Mouse (Mus musculus): ENCODE measurements around the gene Olfr167.
"Not testable (repeated sequence)": the region's sequence is repeated elsewhere in the genome, so short reads cannot be mapped to it uniquely, and the experiment has no call there.

Gene Olfr167

DNA sequence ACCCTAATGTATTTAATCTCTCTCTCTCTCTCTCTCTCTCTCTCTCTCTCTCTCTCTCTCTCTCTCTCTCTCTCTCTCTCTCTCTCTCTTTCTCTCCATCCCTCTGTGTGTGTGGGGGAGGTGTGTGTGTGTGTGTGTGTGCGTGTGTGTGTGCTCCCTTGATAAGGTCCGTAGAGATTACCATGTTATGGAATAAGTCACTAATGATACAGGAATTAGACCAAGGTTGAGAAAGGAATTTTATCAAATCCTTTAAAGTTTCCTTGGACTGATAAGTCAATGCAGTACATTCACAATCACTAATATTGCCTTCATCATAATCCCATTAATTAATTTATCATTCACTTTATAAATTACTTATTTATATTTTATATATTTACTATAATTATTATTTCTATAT lies at the start of gene Olfr167:
TSS of gene Olfr167 (minus strand) at position 101 of the 400 bp plus-strand sequence.
- DNase-seq, result no peak

GRCm38 (mm10) chr16:19571709-19572108 lies 49.6 kb upstream of the Olfr167 start, which contains the start of gene Olfr169:
TSS of gene Olfr169 (minus strand) at chr16:19571809.
- DNase-seq, result not testable (repeated sequence)

DNA sequence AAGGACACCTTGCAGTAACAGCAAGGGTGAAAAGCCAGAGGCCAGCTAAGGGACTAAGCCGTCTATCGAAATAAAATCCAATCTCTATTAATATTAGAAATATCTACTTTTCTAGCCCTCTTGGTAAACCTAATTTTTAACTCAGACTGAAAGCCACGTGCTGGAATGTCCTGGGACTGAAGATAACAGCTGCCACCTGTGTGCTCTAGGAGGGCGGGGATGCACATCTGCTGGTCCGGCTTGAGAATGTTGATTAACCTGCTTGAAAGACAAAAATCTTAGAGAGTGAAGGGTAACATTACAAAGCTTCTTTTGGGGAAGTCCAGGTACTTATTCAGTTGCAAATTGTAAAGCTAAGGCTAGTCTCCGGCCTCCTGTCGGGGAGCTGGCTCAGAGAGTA lies 31.4 kb upstream of the Olfr167 start:
- DNase-seq, result not testable (repeated sequence)

DNA sequence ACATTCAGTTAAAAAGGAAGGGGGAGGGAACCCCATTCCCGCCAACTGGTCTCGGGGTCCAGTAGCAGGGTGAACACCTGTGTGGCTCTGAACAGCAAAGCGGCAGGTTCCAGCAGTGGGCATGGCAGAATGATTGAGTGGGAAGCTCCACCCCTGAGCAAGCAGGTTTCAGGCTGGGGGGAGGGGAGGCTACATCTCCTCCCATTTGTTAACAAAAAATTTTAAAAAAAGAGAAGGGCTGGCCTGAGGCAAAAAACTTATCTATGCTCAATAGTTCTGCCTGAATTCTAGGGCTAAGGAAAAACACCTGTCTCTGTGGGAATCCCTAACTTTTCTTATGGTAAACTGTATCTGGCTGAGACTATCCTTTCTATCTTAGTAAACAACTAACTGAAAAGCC lies 30.2 kb upstream of the Olfr167 start:
- DNase-seq, result not testable (repeated sequence)

DNA sequence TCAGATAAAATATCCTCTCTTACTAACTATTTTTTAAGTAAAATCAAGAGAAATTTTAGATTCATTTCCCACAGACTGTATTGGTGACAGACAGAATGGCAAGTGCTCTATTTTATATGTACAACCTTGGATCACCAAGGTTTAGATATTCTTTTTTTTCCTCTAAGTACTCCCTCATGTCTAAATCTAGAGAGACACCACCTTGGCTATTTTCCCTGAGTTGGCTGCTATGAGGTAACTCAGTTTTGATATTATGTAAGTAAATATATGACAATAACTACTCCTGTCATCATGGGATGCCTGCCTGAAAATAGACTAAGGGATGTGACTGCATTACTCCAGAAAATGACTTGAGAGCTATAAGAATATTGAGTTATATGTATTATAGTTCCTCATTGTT lies 13.4 kb upstream of the Olfr167 start, which contains the start of gene Olfr168:
TSS of gene Olfr168 (minus strand) at position 101 of the 400 bp plus-strand sequence.
- no peak for DNase-seq

GRCm38 (mm10) chr16:19483394-19483793 lies 38.7 kb downstream of the Olfr167 start, which contains the start of gene Olfr166:
TSS of gene Olfr166 (plus strand) at chr16:19483694.
- DNase-seq, result no peak

DNA sequence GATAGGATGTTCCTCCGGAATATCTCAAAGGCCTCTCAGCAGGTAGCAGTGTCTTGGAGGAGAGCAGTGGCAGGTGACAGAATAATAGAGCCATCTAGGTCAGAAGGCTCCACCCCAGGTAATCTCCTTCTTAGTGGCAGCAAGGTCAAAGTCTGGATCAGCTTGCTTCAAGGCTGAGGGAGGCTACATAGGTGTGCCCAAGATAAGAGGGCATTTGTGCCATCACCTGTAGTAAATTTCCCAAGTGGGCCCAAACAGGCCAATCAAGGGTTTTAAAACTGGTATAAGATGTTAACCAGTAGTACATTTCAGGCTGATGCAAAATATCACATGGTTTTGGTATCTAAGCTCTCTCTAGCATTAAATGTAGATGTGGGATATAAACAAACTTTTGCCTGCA lies 57.7 kb downstream of the Olfr167 start:
- DNase-seq, result no peak
